Mouse (Mus musculus): ENCODE measurements around the gene Ankrd36. TPM values are rescaled to one million over a fixed set of nuclear protein-coding genes. Genes with fewer than 3 reads are reported as not detected.
A peak's percentile ranks its signal among the peaks of the same experiment; 100 is the strongest.

Ankrd36 gene
- polyA plus RNA-seq, 1 experiment from 2014 or later, result 0.20 TPM

DNA sequence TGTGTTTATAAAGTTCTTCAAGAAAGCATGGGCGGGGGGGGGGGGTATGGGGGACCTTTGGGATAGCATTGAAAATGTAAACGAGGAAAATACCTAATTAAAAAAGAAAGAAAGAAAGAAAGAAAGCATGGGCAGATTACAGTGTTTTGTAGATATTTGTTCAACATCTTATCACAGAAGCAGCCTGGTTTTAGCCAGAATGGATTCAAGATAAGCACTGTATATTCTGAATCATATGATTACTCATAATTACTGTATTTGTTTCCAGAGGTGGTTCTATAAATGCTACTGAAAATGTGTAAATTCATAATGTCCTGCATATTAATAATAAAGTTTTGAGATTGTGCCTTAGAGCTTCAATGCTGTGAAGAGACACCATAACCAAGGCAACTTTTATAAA, 131.8 kb downstream of the Ankrd36 start:
- H3K4me3 ChIP-seq, result no peak overlapping the region
- peaks cover 23% of the 10 kb centered on the region for H3K36me3 ChIP-seq
- no peak overlapping the region for H3K27ac ChIP-seq (replicated peaks)
- no peak overlapping the region for H3K4me2 ChIP-seq (replicated peaks)
- H3K4me1 ChIP-seq, result peaks cover 6% of the 10 kb centered on the region
- no peak overlapping the region for H3K9ac ChIP-seq (replicated peaks)
- no peaks in the 10 kb centered on the region for H3K27me3 ChIP-seq
- 58% methylated on average over 2 of the region's 2 CpGs for WGBS
- ATAC-seq (ENCODE audit: low FRiP score, low read depth), result no peak
- H3K9me3 ChIP-seq, result no peaks in the 10 kb centered on the region

DNA sequence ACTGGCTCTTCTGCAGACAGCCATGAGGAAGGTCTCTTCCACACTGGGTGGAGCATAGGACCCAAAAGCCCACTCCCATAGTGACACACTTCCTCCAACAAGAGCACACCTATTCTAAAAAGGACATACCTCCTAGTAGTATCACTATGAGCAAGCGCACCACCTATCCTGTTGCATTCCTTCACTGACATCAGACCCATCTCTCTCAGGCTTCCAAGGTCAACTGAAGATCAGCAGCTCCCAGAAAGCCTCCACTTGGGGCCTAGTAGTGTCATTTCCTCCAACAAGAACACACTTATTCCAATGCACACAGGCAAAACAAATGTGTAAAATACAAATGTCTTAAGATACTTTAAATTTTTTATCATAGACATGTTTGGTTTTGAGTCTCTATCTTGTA, 132.3 kb downstream of the Ankrd36 start:
- WGBS, result 100% methylated on average over 1 of the region's 1 CpGs
- H3K27me3 ChIP-seq, result no peaks in the 10 kb centered on the region
- H3K4me3 ChIP-seq, result no peak overlapping the region
- H3K27ac ChIP-seq (replicated peaks), result no peak overlapping the region
- H3K4me2 ChIP-seq (replicated peaks), result no peak overlapping the region
- peaks cover 23% of the 10 kb centered on the region for H3K36me3 ChIP-seq
- H3K4me1 ChIP-seq, result peaks cover 11% of the 10 kb centered on the region
- no peaks in the 10 kb centered on the region for H3K9me3 ChIP-seq
- no peak for ATAC-seq (ENCODE audit: low FRiP score, low read depth)
- no peak overlapping the region for H3K9ac ChIP-seq (replicated peaks)

DNA sequence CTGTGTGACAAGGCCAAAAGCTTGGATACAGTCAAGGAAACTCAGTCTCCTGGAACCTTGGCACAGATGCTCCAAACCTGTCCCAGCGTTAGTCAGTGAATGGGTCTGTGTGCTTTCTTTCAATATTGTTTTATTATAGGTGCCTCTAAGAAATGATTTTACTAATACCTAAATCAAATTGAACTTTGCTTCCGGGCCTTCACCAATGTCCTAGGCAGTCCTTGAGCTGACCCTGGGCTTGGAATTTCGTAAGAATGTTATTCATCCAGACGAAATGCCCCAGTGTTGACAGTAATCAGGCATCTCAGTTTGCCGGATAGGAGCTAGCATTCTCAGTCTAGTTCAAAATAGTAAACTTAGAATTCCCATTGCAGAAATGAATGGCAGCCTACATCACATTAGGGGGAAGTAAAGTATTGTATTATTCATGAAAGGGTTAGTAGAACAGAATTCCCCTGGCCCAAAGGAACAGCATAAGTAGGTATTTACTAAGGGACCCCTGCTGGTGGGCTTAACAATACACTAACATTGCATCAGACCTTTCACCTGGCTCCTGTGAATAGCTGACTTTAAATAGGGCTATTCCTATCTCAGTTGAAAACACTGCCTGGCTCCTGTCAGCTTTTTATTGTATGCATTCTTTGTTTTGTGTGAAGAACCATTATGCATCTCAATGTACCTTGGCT, 132.9 kb downstream of the Ankrd36 start:
- WGBS, result 84% methylated on average over 5 of the region's 5 CpGs
- H3K36me3 ChIP-seq, result peaks cover 23% of the 10 kb centered on the region
- no peak overlapping the region for H3K27ac ChIP-seq (replicated peaks)

GRCm38 (mm10) chr11:5702957-5703332, 133.5 kb downstream of the Ankrd36 start:
- no peaks in the 10 kb centered on the region for H3K9me3 ChIP-seq
- H3K36me3 ChIP-seq, result peaks cover 23% of the 10 kb centered on the region
- H3K4me2 ChIP-seq (replicated peaks), result no peak overlapping the region
- WGBS, result 94% methylated on average over 6 of the region's 6 CpGs
- no peak overlapping the region for H3K27ac ChIP-seq (replicated peaks)
- no peak overlapping the region for H3K9ac ChIP-seq (replicated peaks)
- H3K4me1 ChIP-seq, result peaks cover 13% of the 10 kb centered on the region
- ATAC-seq (ENCODE audit: low FRiP score, low read depth), result no peak
- H3K27me3 ChIP-seq, result no peaks in the 10 kb centered on the region
- H3K4me3 ChIP-seq, result no peak overlapping the region

More for the DNA sequence above, 132.9 kb downstream of the Ankrd36 start:
- ATAC-seq (ENCODE audit: low FRiP score, low read depth), result no peak
- Histone ChIP-seq H3K4me1 (peaks cover 13% of the 10 kb centered on the region), H3K27me3 (no peaks in the 10 kb centered on the region), H3K4me3 (no peak overlapping the region), H3K9me3 (no peaks in the 10 kb centered on the region), H3K9ac (replicated peaks) (no peak overlapping the region), H3K4me2 (replicated peaks) (no peak overlapping the region)

DNA sequence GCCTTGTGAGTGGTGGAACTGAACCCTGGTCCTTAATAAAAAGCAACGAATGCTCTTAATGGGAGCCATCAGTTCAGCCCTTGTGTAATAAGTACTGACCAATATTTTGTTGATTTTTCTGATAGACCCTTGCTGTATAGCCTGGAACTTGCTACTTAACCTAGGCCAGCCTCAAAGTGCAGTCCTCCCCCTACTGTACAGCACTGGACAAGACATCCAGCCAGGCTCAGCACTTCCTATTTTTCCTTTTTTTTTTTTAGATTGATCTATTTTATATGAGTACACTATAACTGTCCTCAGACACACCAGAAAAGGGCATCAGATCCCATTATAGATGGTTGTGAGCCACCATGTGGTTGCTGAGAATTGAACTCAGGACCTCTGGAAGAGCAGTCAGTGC, 133.9 kb downstream of the Ankrd36 start:
- Histone ChIP-seq H3K36me3 (peaks cover 23% of the 10 kb centered on the region), H3K9ac (replicated peaks) (no peak overlapping the region), H3K4me1 (peaks cover 13% of the 10 kb centered on the region), H3K4me3 (no peak overlapping the region), H3K27ac (replicated peaks) (no peak overlapping the region), H3K9me3 (no peaks in the 10 kb centered on the region), H3K4me2 (replicated peaks) (no peak overlapping the region), H3K27me3 (no peaks in the 10 kb centered on the region)
- 95% methylated on average over 1 of the region's 1 CpGs for WGBS
- ATAC-seq (ENCODE audit: low FRiP score, low read depth), result no peak

GRCm38 (mm10) chr11:5705972-5706371, 136.5 kb downstream of the Ankrd36 start:
- peak overlapping the region; percentile 86; the same call in 1 of the 2 replicates for H3K4me3 ChIP-seq
- no peak for ATAC-seq (ENCODE audit: low FRiP score, low read depth)
- H3K36me3 ChIP-seq, result peaks cover 23% of the 10 kb centered on the region
- H3K9me3 ChIP-seq, result no peaks in the 10 kb centered on the region
- H3K27me3 ChIP-seq, result no peaks in the 10 kb centered on the region
- peaks cover 13% of the 10 kb centered on the region for H3K4me1 ChIP-seq
- H3K9ac ChIP-seq (replicated peaks), result no peak overlapping the region
- H3K4me2 ChIP-seq (replicated peaks), result peak overlapping the region; percentile 84; the same call in 1 of the 2 replicates
- 92% methylated on average over 9 of the region's 9 CpGs for WGBS
- no peak overlapping the region for H3K27ac ChIP-seq (replicated peaks)

GRCm38 (mm10) chr11:5706874-5707529, 137.5 kb downstream of the Ankrd36 start:
- Histone ChIP-seq H3K9ac (replicated peaks) (peak overlapping the region; percentile 95), H3K9me3 (no peaks in the 10 kb centered on the region), H3K27ac (replicated peaks) (peak overlapping the region; percentile 64), H3K4me3 (peak overlapping the region; percentile 86), H3K27me3 (no peaks in the 10 kb centered on the region), H3K36me3 (peaks cover 23% of the 10 kb centered on the region), H3K4me2 (replicated peaks) (peak overlapping the region; percentile 84), H3K4me1 (peaks cover 13% of the 10 kb centered on the region)
- ATAC-seq (ENCODE audit: low FRiP score, low read depth), result no peak; the same call in 1 of the 2 replicates
- WGBS, result 1% methylated on average over 43 of the region's 43 CpGs

GRCm38 (mm10) chr11:5707530-5708353, 138.3 kb downstream of the Ankrd36 start:
- peak overlapping the region; percentile 64 for H3K27ac ChIP-seq (replicated peaks)

DNA sequence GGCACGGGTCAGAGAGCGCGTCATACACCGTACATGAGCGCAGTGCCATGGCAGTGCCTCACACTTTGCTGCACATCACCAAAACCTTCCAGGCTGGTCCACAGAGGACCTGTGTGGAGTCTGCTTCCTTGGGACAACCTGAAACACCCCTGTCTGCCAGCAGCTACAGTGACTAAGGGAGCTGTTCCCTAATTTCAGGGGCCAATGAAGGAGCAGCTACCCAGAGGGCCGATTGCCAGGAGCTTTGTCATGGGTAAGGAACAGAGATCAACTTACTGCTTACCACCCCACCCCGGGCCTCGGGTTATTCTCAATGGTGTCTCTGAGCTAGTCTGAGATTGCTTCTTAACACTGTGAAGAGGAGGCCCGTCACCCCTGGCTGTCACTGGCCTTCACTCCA, 145.7 kb downstream of the Ankrd36 start:
- H3K27ac ChIP-seq (replicated peaks), result no peak overlapping the region
- no peak overlapping the region for H3K4me2 ChIP-seq (replicated peaks)
- WGBS, result 86% methylated on average over 9 of the region's 9 CpGs
- H3K9ac ChIP-seq (replicated peaks), result no peak overlapping the region
- peaks cover 46% of the 10 kb centered on the region for H3K36me3 ChIP-seq
- H3K27me3 ChIP-seq, result no peaks in the 10 kb centered on the region
- no peak overlapping the region for H3K4me3 ChIP-seq
- ATAC-seq (ENCODE audit: low FRiP score, low read depth), result no peak
- H3K9me3 ChIP-seq, result no peaks in the 10 kb centered on the region
- no peaks in the 10 kb centered on the region for H3K4me1 ChIP-seq

More at GRCm38 (mm10) chr11:5707530-5708353, 138.3 kb downstream of the Ankrd36 start:
- Histone ChIP-seq H3K4me3 (peak overlapping the region; percentile 86), H3K9ac (replicated peaks) (peak overlapping the region; percentile 95), H3K27me3 (no peaks in the 10 kb centered on the region), H3K36me3 (peaks cover 25% of the 10 kb centered on the region), H3K9me3 (no peaks in the 10 kb centered on the region), H3K4me2 (replicated peaks) (peak overlapping the region; percentile 84), H3K4me1 (peaks cover 13% of the 10 kb centered on the region)
- ATAC-seq (ENCODE audit: low FRiP score, low read depth), result peak; percentile 95
- WGBS, result 19% methylated on average over 49 of the region's 50 CpGs

GRCm38 (mm10) chr11:5715630-5716105, 146.2 kb downstream of the Ankrd36 start, which contains the start of gene Mrps24:
Mrps24 (minus strand) TSS chr11:5715680.
- Histone ChIP-seq H3K4me2 (replicated peaks) (no peak within 1 kb of the TSS), H3K4me1 (no peaks in the 10 kb centered on the region), H3K27ac (replicated peaks) (no peak within 1 kb of the TSS), H3K4me3 (no peak within 1 kb of the TSS), H3K27me3 (no peaks in the 10 kb centered on the region), H3K9me3 (no peaks in the 10 kb centered on the region), H3K36me3 (peaks cover 46% of the 10 kb centered on the region), H3K9ac (replicated peaks) (no peak within 1 kb of the TSS)
- ATAC-seq (ENCODE audit: low FRiP score, low read depth), result no peak
- WGBS, result 88% methylated on average over 14 of the region's 14 CpGs

GRCm38 (mm10) chr11:5716246-5716645, 146.8 kb downstream of the Ankrd36 start:
- Histone ChIP-seq H3K9me3 (no peaks in the 10 kb centered on the region), H3K9ac (replicated peaks) (no peak overlapping the region), H3K4me3 (no peak overlapping the region), H3K4me1 (no peaks in the 10 kb centered on the region), H3K4me2 (replicated peaks) (no peak overlapping the region), H3K36me3 (peaks cover 46% of the 10 kb centered on the region), H3K27me3 (no peaks in the 10 kb centered on the region), H3K27ac (replicated peaks) (no peak overlapping the region)
- no peak for ATAC-seq (ENCODE audit: low FRiP score, low read depth)
- WGBS, result 92% methylated on average over 11 of the region's 11 CpGs

Measured in midbrain, embryonic 12.5 days (tissue).